Mouse (Mus musculus) adrenal gland, adult (tissue): ENCODE measurements around the gene Zfp560.
"Not testable (repeated sequence)": the region's sequence is repeated elsewhere in the genome, so short reads cannot be mapped to it uniquely, and the experiment has no call there.

Experiments used
- DNase-seq, 2 experiments: peaks; one replicate each; pipeline ENCODE4 v3.0.0; 2022 to 2023; ENCODE audit warnings: low spot score in 1 of 2; ENCODE audit not compliant: inconsistent age in 2 of 2

Zfp560 gene

GRCm38 (mm10) chr9:20384532-20385342 is at the start of gene Zfp560:
TSS of gene Zfp560 (minus strand) at chr9:20385177.
- peak; percentile 88 to 96 for DNase-seq

DNA sequence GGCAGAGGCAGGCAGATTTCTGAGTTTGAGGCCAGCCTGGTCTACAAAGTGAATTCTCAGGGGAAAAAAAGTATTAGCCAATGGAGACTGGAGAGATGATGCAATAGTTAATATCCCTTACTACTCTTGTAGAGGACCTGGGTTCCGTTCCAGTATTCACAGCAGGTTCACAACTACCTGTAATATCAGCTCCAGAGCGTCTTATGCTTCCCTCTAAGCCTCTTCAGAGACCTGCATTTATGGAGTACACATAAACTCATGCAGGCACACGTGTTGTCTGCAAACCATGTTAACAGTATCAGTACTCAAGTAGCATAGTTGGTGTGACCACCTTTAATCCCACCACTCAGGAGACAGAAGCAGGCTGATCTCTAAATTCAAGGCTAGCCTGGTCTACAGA is 45.0 kb upstream of the Zfp560 start:
- DNase-seq, result no peak

GRCm38 (mm10) chr9:20411460-20411859 is 26.5 kb upstream of the Zfp560 start:
- no peak for DNase-seq

- no peak for DNase-seq
Observed at GRCm38 (mm10) chr9:20409319-20409718, 24.3 kb upstream of the Zfp560 start.

DNA sequence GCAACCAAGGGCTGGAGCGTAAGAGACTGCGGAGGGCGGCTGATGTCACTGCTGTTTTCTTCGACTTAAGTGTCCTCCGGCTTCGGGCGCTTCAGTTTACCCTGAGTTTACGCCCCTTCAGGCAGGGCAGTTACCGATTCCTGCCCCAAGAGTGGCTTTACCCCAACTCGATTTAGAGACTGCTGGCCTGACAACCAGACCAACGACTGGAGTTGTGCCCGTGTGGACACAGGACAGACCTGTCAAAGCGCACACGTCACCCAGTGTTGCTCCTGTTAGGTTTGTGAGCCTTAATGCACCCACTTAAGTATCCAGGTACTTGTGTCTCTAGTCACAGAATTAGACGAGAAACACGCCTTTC is 346 bp upstream of the Zfp560 start:
- no peak for DNase-seq

- DNase-seq, result no peak
Observed at GRCm38 (mm10) chr9:20383659-20384058, 1.3 kb downstream of the Zfp560 start.

DNA sequence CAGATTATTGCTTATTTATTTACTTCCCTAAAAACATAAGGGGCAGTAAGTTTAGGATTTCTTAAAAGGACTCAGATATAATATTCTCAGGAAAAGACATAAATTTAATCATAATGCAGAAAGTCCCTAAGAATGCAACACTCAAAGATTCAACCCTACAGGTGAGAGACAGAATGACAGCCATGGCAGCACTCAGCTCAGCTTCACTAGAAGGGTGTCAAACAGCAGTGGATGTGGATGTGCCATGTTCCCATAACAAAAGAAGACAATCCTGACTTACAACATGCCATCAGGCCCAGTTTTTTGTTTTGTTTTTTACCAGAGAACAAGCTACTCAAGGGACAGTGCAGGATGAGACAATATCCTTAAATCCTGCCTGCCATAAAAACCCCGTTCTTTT is 10.3 kb downstream of the Zfp560 start:
- no peak for DNase-seq

DNA sequence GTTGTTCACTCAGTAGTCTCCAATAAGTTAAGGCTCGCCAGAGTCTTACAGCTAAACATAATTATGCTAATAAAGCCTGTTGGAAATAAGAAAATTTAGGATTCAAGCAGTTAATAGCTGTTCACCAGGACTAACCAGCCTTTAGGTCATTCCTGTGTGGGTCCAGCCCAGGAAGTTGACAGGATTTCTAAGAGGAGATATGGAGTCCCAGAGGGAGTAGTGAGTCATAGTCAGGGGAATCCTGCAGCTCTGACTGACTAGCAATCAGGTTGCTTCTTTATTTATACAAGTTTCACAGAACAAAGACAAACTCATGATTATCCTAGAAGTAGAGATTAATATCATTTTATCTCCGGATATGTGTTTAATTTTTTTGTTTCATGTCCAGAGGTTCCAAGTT is 17.7 kb downstream of the Zfp560 start:
- no peak for DNase-seq

DNA sequence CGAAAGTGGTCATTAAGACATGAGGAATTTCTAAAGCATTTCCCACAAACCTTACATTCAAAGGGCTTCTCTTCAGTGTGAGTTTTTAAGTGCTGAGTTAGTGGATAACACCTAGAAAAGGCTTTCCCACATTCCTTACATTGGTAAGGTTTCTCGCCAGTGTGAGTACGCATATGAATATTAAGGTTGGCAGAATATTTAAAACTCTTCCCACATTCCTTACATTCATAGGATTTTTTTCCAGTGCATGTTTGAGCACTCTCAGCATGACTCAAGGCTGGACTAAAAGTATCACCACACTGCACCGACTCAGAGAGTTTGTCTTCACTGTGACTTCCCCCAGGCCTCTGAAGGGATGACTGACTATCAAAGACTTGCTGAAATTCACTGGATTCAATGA is 36.5 kb downstream of the Zfp560 start:
- DNase-seq, result no peak

DNA sequence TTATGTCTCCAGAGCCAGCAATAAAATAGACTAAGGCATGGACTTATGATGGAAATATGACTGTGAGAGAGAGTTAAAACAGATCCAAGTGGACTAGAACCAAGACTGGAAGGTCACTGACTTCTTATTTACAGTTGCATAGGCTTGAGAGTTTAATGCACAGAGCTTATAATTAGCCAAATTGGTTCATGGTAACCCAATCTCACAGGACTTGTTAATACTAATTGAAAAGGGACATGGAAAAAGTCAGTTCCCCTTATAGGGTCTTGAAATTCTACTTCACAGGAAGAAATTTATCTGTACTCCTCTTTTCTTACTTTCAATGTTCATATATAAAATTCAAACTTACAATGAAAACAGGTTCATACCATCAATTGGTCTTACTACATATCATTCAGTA is 49.0 kb downstream of the Zfp560 start, which contains the start of gene Olfr18:
Gene Olfr18 (minus strand): TSS at position 101 of the 400 bp plus-strand sequence.
- no peak for DNase-seq

GRCm38 (mm10) chr9:20298232-20298631 is 86.7 kb downstream of the Zfp560 start, which contains the start of gene Olfr873:
TSS of gene Olfr873 (plus strand) at chr9:20298532.
- DNase-seq, result no peak

- DNase-seq, result not testable (repeated sequence)
Observed at GRCm38 (mm10) chr9:20295562-20295961, 89.4 kb downstream of the Zfp560 start.
